Mouse (Mus musculus) heart, adult 11 months (tissue): ENCODE measurements at regions not wholly inside any gene's neighbourhood (a gene's known extent, or its start where the extent isn't known, plus 50 kb on each side); places are given as distances from the start of the nearest gene placed in this dataset.
A peak's percentile ranks its signal among the peaks of the same experiment; 100 is the strongest.

Source experiments
- DNase-seq: peaks from one replicate; pipeline ENCODE4 v3.0.0; 2022

GRCm38 (mm10) chr4:23490224-23490623, 1002.1 kb upstream of the Pou3f2 start:
- peak; percentile 75 for DNase-seq

GRCm38 (mm10) chr4:23491255-23491654, 1003.1 kb upstream of the Pou3f2 start:
- DNase-seq = no peak

GRCm38 (mm10) chr4:23498710-23499109, 997.5 kb upstream of the Mms22l start:
- no peak for DNase-seq

- no peak for DNase-seq
Observed at GRCm38 (mm10) chr4:23504770-23505420, 991.4 kb upstream of the Mms22l start.

GRCm38 (mm10) chr4:23510873-23511272, 985.4 kb upstream of the Mms22l start:
- DNase-seq = no peak

- DNase-seq = no peak
Observed at GRCm38 (mm10) chr4:23512014-23512413, 984.2 kb upstream of the Mms22l start.

- no peak for DNase-seq
Observed at GRCm38 (mm10) chr4:23513939-23514338, 982.3 kb upstream of the Mms22l start.
